Mouse (Mus musculus): ENCODE data around the gene Lamc1.

Gene Lamc1

GRCm38 (mm10) chr1:153296035-153296434 is 36.6 kb downstream of the Lamc1 start:
- no peak for DNase-seq (ENCODE audit: low spot score)

GRCm38 (mm10) chr1:153292892-153293291 is 39.7 kb downstream of the Lamc1 start:
- no peak for DNase-seq (ENCODE audit: low spot score)

GRCm38 (mm10) chr1:153292202-153292601 is 40.4 kb downstream of the Lamc1 start:
- no peak for DNase-seq (ENCODE audit: low spot score)

- no peak for DNase-seq (ENCODE audit: low spot score)
Measured at GRCm38 (mm10) chr1:153291416-153291815, 41.2 kb downstream of the Lamc1 start.

GRCm38 (mm10) chr1:153288010-153288409 is 44.6 kb downstream of the Lamc1 start:
- peak; percentile 57 for DNase-seq (ENCODE audit: low spot score)

GRCm38 (mm10) chr1:153287443-153287842 is 45.1 kb downstream of the Lamc1 start:
- no peak for DNase-seq (ENCODE audit: low spot score)

- no peak for DNase-seq (ENCODE audit: low spot score)
Measured at GRCm38 (mm10) chr1:153286216-153286615, 46.4 kb downstream of the Lamc1 start.

- no peak for DNase-seq (ENCODE audit: low spot score)
Measured at GRCm38 (mm10) chr1:153285188-153285587, 47.4 kb downstream of the Lamc1 start.

GRCm38 (mm10) chr1:153282342-153282975 is 50.1 kb downstream of the Lamc1 start:
- DNase-seq (ENCODE audit: low spot score), result no peak

GRCm38 (mm10) chr1:153281483-153281882 is 51.1 kb downstream of the Lamc1 start:
- no peak for DNase-seq (ENCODE audit: low spot score)

GRCm38 (mm10) chr1:153280411-153280810 is 52.2 kb downstream of the Lamc1 start:
- DNase-seq (ENCODE audit: low spot score), result no peak

GRCm38 (mm10) chr1:153278028-153278613 is 54.5 kb downstream of the Lamc1 start:
- peak; percentile 51 for DNase-seq (ENCODE audit: low spot score)

GRCm38 (mm10) chr1:153275466-153275865 is 57.1 kb downstream of the Lamc1 start:
- DNase-seq (ENCODE audit: low spot score), result no peak

- no peak for DNase-seq (ENCODE audit: low spot score)
Measured at GRCm38 (mm10) chr1:153274611-153275010, 58.0 kb downstream of the Lamc1 start.

- DNase-seq (ENCODE audit: low spot score), result no peak
Measured at GRCm38 (mm10) chr1:153273657-153274056, 58.9 kb downstream of the Lamc1 start.

GRCm38 (mm10) chr1:153270827-153271226 is 61.8 kb downstream of the Lamc1 start:
- DNase-seq (ENCODE audit: low spot score), result no peak

GRCm38 (mm10) chr1:153269681-153270080 is 62.9 kb downstream of the Lamc1 start:
- no peak for DNase-seq (ENCODE audit: low spot score)

GRCm38 (mm10) chr1:153268806-153269309 is 63.7 kb downstream of the Lamc1 start:
- DNase-seq (ENCODE audit: low spot score), result no peak

- DNase-seq (ENCODE audit: low spot score), result no peak
Measured at GRCm38 (mm10) chr1:153268306-153268705, 64.3 kb downstream of the Lamc1 start.

- DNase-seq (ENCODE audit: low spot score), result no peak
Measured at GRCm38 (mm10) chr1:153267730-153268129, 64.9 kb downstream of the Lamc1 start.

GRCm38 (mm10) chr1:153266891-153267290 is 65.7 kb downstream of the Lamc1 start:
- DNase-seq (ENCODE audit: low spot score), result no peak

GRCm38 (mm10) chr1:153265579-153265978 is 67.0 kb downstream of the Lamc1 start:
- peak; percentile 37 for DNase-seq (ENCODE audit: low spot score)

- DNase-seq (ENCODE audit: low spot score), result no peak
Measured at GRCm38 (mm10) chr1:153265066-153265465, 67.5 kb downstream of the Lamc1 start.

Measured in testis, postnatal 14 days (tissue).